Mouse (Mus musculus) ovary, postnatal 14 days (tissue): ENCODE results near the gene Dscam.
A peak's percentile ranks its signal among the peaks of the same experiment; 100 is the strongest.

ENCODE experiments used
- DNase-seq: peaks from one replicate; pipeline ENCODE4 v3.0.0; 2022; ENCODE audit warnings: low spot score

Dscam gene

DNA sequence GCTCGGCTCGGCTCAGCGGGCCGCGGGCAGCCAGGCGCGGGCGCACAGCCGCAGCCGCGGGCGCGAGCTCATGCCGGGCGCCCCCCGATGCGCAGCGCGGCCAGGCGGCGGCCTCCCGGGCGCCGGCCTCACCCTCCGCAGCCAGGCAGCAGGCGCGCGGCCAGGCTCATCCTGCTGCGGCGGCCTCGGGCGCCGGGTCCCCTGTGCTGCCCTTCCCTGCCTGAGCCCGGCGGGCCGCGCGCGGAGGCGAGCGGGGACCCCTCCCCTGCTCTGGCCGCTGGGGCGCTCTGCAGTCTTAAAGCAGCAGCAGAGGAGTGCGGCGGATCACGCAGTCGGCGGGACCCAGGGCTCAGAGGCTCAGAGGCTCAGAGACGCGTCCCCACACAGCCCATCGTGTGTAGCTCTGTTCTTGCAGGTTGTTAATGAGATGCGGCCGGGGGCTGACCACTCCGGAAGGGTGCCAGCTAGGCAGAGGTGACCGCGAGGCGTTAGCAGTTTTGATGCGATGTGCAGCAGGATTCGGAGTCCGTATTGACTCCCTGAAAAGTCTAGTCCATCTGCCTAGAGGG, at the start of gene Dscam:
TSS of gene Dscam (minus strand) at position 240 of the 569 bp plus-strand sequence.
- DNase-seq = no peak

DNA sequence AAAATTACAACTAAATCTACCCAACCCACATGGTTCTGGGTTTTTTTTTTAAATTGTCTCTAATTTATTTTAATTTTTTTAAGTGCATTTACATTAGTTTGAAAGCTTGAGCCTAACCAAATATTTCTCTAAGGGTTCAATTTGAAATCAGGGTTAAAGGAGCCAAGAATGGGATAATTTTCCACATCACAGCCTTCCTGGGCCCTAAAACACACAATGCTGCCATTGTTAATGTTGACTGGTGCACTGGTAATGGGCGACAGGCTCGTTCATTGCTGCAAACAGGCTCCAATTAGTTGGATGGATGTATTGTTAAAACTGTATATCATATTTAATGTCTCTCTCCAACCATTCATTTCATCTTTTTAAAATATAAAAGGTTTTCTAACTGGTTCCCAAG, 48.8 kb upstream of the Dscam start:
- DNase-seq = no peak

DNA sequence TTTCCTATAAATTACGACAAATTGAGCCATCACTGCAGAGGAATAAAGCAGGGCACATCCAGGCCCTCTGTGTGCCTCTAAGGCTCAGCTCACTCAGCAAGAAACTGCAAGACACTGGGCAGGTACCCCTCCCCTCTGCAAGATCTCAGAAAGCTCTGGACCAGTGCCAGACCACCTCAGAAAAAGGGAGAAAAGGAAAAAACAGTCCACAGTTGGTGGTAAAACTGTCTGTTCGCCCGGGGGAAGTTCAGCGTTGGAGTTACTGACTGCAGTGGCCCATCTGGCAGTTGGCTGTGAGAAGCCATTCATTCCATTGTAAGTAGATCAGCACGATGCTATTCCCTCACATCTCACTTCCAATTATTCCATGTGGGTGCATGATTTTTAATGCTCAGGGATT, 39.4 kb upstream of the Dscam start:
- no peak for DNase-seq

GRCm38 (mm10) chr16:97208276-97208675, 37.7 kb upstream of the Dscam start:
- no peak for DNase-seq

- DNase-seq = no peak
Observed at GRCm38 (mm10) chr16:97204090-97204489, 33.5 kb upstream of the Dscam start.

DNA sequence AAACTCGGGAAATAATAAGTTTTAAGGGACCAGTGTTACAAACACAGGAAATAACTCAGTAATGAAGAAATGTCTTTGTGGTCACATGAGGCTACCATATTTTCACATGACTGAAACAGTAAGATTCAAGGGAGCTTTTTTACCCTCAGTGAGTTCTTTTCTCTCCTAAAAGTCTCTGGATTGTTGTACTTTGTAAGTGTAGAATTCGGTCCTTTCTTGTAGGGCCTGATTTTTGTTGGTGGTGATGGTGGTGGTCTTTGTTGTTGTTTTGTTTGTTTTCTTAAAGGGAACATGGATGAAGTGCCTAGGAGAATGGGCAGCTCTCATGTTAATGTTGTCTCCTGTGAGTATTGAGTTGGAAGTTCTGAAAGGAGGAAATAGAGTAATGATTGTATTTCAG, 33.0 kb upstream of the Dscam start:
- DNase-seq = no peak

DNA sequence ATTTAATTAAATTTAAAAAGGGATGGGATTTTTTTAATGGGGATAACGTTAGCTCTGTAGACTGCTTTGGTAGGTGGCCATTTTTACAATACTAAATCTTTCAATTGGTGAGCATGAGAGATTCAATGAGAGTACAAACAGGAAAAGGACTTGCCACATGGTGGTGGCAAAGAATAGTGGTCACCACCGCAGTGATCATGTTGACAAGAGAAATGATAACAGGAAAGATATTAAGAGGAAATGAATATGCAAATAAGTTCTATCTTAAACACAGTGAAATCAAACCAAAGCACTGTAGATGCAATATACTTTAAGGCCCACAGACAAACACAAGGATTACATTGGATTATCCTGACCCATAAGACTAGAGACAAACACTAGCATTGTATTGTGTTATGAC, 24.1 kb upstream of the Dscam start:
- DNase-seq = no peak

GRCm38 (mm10) chr16:97194179-97194578, 23.6 kb upstream of the Dscam start:
- no peak for DNase-seq

DNA sequence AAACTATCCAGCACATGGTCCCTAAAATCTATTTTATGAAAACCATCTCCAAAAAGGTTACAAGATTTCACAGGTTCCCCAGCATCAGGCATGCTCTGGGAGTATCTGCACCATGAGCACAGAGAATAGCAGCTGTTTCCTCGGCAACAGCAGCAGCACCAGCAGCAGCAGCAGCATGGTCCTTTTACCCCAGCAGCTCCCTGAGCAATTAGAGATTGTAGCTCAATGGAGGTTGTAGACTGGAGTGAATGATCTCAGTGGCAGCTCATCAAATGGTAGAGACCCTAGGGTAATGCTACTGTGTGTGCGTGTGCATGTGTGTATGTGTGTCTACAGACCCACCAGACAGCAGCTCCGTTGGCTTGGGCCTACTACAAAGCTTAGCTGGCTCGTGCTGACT, 21.7 kb upstream of the Dscam start:
- DNase-seq = no peak

DNA sequence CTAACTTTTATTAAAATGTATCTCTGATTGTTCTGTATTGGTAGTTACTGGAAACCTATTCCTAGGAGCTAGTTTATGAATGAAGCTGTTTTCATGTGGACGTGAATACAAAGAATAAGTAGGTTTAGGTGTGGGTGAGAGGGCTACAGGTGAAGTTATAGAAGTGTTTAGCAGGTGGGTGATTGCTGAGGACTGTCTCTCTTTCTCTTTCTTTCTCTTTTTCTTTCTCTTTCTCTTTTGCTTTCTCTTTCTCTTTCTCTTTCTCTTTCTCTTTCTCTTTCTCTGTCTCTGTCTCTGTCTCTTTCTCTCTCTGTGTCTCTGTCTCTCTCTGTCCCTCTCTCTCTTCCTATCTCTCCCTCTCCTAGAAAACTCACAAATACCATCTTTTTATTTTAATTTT, 20.1 kb upstream of the Dscam start:
- no peak for DNase-seq

- DNase-seq = no peak
Observed at GRCm38 (mm10) chr16:97171500-97171899, 948 bp upstream of the Dscam start.

DNA sequence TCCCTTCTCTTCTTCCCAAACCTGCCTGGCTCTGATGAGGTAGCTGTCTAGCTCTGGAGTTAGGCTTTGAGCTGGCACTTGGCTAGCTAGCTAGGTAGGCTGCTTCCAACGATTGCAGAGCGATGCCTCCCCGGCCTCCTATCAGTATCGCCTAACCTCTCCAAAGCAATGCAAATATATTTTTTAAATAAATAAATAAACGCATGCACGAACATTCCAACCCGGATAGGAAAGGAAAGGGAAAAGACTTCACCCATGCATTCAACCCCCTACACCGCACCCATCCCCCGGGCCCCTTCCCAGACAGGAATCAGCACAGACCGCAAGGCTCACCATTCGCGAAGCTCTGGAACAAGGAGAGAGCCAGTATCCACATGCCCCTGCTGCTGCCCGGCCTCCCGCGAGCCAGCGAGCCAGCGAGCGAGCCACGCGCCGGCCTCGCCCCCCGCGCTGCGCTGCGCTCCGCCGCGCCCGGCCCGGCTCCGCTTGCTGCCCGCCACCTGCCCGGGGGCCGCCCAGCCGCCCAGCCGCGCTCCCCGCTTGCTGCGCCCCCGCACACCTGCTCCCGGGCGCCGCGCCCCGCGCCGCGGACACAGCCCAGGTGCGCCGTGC, 545 bp downstream of the Dscam start:
- no peak for DNase-seq

DNA sequence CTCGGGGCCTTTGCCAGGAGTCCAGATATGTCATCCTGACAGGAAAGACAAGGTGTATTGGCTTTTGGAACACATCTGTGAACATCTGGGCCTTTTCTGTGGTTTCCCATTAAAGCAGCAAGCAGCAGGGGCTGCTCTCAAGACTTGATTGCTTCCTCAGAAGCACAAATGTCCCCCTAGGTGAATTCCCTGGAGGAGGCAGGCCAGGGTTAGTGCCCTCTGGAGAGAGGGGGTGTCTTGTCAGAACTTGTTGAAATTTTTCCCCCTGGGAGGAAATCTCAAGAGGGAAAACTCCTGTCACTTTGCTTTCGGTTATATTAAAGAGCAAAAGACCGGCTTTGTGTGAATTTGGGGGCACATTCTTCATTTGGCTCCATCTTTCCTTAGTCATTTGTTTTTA, 1.9 kb downstream of the Dscam start:
- DNase-seq = no peak

GRCm38 (mm10) chr16:97168030-97168429, 2.5 kb downstream of the Dscam start:
- no peak for DNase-seq

- no peak for DNase-seq
Observed at GRCm38 (mm10) chr16:97166166-97166565, 4.4 kb downstream of the Dscam start.

DNA sequence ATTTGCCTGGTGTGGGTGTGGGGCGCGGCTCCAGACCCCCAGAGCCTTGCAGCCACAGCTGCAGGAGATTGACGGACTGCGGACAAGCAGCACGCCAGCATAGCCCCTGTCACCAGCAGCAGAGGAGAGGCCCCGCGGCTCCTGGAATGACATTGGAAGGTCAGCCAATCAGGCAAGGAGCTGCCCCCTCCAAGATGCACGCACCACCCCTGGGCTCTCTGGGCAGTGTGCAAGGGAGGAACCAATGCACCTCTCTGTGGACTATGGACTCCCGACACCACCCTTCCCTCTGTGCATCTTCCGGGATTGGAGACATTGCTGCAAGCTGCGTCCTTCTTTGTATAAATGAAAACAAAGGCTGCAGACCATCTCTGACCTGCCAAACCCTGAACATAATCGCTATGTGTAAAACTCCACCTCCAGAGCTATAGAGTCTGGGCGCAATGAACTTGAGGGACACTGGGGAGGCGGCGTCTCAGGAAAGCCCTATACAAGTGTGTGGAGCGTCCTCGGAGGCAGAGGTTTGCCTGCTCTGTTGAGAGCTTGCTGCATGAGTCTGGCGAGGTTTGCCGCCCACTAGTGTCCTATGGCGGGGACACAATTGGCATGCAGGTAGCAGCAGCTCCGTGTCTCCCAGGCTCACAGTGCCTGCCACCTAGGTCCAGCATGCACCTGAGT, 5.0 kb downstream of the Dscam start:
- peak; percentile 17 for DNase-seq

GRCm38 (mm10) chr16:97158279-97158678, 12.3 kb downstream of the Dscam start:
- no peak for DNase-seq

DNA sequence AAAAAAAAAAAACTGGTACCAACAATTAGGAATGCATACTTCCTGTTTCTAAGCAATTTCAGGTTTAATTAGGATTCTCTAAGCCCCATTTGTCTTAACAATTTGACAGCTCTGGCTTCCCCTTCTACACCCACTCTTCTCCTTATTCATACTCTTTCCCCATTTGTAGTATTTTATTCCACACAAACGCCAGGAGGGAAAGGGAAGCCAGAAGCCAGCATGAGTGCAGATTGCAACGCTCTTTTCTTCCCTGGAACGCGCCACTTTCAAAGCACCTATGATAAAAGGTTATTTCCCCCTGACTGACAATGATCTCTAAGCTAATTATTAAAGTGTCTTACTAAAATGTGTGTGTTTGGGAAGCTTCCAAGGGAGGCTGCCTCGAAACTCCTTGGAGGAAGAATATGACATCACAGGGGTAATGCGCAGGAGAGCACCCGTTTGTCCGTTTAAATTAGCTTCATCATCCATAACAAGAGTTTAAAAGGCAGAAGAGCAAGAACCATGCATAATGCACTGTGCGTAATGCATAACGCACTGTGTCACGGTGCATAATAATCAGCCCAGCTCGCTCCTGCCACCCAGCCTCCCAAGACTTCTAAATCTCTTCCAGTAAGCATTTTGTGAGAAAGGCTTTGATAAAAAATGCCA, 25.9 kb downstream of the Dscam start:
- DNase-seq = no peak

- DNase-seq = no peak
Observed at GRCm38 (mm10) chr16:97141943-97142342, 28.6 kb downstream of the Dscam start.

DNA sequence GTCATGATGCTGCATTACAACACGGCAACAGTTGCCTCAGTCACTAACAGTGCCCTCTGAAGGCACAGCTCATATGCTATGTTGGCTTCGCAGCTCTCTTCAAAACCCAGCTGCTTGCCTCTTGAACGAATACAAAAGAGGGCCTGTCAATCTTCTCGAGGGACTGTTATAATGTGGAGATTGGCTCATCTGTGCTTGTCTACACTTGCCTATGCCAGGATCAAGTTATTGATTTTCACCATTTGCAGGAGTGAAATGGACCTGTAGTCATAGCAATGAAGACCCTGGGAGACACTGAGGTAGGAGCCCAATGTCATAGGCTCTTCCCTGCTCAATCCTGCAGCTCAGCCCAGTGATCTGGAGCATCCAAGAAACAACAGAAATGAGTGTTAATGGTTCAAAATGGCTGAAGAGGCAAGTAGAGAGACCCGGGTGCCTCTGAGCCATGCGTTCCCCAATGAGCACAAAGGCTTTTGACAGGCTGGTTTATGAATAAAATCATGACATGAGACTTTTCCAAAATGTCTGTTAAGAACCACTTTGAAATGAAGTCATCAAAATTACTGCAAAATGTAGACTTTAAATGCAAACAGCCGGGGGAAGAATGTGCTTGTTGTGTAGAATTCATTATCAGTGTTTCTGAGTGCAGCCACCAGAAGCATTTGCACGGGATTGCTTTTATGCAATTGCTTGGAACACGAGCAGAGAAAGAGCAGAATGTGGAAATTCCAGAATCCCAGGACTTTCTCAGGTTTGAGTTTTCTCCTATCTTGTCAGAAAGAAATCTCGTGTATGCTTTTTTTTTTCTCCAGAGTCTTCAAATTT, 35.3 kb downstream of the Dscam start:
- no peak for DNase-seq

DNA sequence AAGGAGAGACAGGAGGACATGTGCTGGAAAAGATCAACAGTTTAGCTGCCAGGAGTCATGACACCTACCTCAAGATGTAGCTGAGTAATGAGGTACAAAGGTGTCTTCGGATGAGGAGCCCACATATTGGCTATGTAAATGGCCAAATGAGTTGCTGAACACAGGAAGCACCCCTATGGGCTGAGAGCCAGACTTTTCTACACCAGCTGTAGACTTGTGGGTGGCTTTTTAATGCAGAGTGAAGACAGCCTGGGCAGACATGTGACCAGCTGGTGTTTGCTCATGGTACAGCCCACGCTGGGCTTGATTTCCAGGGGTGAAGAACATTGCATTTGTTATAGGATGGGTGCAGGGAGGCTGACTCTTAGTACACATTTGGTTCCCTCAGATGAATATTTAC, 43.3 kb downstream of the Dscam start:
- no peak for DNase-seq

DNA sequence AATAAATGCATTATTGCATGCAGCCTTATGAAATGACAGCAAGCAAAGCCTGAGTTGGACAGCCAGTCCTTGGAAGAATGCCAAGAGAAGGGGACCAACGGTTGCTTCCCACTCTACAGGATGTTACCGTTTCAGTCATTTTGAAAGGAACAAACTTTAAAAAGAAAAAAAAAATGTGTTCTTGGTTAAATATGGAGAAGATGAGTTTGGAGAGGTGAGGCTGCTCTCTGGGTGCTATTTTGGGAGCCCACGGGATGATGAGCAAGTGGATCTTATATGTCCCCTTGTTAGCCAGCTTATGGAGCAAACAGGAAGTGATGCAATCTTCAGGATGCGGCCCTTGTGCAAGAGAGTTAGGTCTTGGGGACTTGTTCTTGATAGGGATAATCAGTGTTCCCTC, 60.5 kb downstream of the Dscam start:
- no peak for DNase-seq
